Mouse (Mus musculus): ENCODE data around the gene Zfp687.

Zfp687 gene

DNA sequence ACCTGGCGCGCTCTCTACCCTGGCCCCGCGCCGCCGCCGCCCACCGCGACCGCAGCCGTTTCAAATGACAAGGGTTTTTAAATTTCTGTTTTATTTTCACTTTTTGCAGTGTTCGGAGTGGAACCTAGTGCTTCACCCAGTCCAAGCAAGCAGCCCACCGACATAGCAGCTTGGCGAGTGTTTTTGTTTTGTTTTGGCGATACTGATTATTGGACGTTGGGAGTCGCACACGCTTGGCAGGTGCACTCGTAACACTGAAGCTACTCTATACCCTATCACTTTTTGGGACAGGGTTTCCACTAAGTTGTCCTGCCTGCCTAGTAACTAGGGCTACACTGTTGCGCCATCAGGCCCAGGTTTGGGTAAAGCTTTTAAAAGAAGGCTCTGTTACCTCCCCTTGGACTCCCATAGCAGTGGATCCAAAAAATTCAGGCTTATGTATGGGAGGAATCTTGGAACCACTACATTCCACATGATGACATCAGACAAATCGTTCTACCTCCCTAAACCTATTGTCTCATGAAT lies 1.3 kb upstream of the Zfp687 start:
- DNase-seq (ENCODE audit: low read depth): no peak

DNA sequence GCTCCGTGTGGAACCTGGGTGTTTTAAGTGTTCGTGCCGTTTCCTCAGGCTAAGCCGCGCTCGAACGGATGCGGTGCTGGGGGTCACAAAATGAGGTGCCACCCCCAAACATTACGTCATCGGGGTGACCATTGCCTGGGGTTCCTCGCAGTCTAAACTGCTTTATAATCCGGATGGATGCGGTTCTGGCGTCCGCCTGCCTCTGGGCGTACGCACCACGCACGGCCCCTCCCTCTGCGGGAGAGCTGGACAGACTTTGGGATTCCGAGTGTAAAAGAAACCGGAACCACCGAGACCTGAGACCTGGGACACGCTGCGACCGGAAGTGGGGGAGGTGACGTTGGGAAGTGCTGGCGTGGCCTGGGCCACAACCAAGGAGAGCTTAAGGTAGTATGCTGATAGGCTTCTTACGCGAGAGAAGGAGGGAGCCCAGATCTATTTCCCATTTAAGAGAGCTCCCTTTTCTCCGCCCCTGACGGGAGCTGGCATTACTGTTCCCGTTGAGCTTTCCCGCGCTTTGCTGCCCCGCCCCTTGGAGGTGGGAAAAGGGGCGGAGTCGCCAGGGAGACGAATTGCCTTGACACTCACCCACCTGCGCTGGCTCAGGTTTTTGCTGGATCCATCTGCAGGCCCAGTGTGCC lies 763 bp upstream of the Zfp687 start:
- peak; percentile 97 for DNase-seq (ENCODE audit: low read depth)

DNA sequence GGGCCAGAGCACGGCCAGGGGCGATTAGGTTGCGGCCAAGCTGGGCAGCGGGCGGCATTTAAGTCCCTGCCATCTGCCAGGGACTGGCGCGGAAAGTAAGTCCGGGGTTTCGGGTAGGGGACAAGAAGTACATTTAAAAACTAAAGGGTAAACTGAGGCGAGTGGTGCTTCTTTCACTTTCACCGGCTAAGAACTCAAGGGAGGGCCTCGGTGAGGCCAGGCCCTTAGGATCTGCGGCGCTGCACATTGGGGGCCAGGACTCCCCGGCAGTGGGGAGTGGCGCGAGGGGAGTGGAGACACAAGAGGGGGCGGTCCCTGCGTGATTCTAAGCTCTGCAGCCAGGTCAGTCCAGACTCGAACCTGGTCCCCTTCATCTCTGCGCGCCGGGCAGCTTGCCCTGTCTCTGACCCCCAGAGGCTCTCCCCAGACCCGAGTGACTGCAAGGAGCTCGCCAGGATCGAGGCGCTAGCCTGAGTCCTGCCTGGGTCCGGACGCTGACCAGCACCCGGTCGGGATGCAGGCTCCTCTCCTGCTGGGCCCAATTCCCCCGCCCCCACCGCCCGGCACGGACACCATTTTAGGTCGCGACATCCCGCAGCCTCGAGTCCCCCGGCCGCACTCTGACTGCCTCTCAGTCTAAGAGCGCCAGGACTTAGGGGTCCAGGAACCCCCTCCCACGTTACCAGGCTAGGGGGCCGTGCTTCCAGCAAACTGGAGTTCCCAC lies 658 bp downstream of the Zfp687 start:
- no peak for DNase-seq (ENCODE audit: low read depth)

DNA sequence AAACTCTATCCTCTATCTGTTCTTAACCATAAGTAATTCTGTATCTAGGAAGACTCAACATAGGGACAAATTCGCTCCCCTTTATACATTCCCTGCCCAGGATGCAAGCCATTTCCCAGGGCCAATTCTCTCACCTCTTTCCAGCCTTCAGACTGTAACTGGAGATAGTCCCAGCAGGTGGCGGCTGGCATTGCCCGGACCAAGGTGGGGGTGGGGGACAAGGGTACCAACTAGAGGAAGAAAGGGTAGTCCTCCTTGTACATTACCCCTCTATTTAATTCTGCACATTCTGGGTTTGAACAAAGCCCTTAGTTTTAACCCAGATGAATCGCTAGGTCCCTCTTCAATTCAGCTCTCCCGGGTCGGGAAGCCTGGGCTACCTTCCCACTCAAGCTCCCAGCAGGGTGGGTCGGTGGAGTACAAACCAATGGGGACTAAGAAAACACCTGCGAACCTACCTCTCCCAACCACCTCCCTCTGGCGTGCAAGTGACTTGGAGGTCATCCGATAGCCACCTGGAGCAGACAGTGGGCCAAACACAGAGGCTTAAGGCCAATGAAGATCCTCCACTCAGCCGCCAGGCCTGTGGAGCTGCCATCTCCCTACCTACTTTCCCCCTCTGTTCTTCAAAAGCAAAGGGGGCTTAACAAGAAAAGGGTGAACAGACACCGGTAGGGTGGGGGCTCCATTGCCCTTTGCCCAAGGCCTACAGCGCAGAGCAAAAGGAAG lies 1.4 kb downstream of the Zfp687 start:
- peak; percentile 40 for DNase-seq (ENCODE audit: low read depth)

DNA sequence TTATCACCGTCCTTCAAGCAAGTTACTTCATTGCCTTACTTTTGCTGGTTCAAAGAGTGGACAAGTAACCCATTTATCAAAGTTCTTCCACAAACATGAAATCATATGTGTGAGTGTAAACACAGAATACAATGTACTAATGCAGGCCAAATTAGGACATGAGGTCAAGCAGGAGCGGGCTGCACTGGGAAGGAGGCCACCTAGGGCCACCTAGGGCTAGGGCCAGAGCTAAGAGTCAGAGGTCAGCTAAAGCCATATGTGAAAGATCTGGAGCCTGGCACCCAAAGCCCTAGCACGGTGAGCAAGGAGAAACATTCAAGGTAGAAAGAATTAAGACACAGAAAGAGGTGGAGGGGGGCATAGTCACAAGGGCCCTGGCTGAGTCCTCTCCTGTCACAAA lies 2.3 kb downstream of the Zfp687 start:
- no peak for DNase-seq (ENCODE audit: low read depth)

DNA sequence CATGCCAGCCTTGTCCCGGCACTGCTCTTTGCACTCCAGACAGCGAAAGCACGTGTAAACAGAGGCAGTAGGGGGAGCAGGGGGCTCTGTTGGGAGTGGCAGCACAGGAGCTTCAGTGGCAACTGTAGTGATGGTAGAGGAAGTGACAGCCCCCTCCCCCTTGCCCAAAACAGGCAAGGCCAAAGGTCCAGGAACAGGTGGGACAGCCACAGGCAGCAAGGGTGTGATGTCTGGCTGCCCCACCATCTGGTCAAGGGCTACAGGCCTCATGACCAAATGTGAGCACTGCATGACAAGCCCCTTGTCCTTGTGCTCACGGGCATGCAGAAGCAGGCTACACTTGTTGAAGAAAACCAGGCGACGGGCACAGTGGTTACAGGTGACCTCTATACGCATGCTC lies 4.9 kb downstream of the Zfp687 start:
- no peak for DNase-seq (ENCODE audit: low read depth)

DNA sequence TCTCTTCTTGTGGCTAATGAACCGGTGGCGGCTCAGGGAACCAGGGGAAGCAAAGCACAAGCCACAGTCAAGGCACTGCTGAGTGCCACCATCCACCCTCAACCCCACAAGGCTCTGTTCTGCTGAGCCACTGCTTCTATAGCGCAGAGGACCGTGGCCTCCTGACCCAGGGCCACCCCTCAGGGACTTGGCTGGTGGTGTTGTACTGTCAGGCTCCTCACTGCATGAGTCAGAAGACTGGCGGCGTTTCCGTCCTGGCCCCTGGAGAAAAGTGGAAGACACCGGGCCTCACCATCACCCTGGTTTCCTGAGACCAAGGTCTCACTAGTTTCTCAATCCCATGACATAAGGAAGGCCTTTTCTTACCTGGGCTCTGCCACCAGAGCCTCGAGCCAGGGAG lies 7.5 kb downstream of the Zfp687 start:
- no peak for DNase-seq (ENCODE audit: low read depth)

DNA sequence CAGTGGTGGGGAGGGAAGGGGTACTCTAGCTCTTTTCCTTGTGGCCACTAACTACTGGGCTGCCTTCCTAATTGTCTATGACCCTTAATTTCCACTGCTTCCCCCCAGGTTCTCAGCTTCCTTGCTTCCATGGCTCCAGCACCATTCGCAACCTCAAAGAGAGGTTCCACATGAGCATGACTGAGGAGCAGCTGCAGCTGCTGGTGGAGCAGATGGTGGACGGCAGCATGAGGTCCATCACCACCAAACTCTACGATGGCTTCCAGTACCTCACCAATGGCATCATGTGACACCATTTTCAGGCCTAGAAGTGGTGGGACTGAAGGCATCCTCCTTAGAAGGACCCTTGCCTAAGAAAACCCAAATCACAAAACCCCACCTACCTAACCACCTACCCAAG lies 9.6 kb downstream of the Zfp687 start:
- no peak for DNase-seq (ENCODE audit: low read depth)

DNA sequence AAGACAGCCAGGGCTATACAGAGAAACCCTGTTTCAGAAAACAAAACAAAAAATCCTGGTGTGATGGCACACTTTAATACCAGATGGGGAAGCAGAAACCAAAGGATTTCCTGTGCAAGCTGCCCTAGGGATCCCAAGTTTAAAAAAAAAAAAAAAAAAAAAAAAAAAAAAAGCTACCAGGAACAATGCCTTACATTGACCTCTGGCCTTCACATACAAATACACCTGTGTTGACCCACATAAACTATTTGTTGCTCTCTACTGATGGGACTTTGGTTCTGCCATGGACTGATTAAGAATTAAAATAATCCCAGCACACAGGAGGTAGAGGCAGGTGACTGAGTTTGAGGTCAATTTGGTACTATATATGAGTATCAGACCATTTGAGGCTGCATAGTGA lies 12.0 kb downstream of the Zfp687 start:
- no peak for DNase-seq (ENCODE audit: low read depth)

DNA sequence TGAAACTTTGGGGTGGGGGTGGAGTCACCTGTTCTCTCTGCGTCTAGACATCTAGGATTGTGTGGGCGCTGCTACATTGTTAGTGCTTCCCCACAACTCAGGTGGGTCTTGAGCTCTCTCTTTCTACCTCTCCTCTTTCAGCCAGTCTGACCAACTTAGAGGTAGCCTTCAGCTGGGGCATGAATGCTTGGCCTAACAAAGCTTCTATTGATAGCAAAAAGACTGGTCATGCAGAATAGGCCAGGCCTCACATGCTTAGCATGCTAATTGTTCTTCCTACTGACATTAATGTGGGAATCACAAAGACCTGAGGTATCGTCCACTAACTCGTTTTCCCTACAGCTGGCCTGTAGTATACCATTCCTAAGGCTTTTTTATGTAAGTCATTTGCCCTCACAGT lies 12.7 kb downstream of the Zfp687 start:
- no peak for DNase-seq (ENCODE audit: low read depth)

DNA sequence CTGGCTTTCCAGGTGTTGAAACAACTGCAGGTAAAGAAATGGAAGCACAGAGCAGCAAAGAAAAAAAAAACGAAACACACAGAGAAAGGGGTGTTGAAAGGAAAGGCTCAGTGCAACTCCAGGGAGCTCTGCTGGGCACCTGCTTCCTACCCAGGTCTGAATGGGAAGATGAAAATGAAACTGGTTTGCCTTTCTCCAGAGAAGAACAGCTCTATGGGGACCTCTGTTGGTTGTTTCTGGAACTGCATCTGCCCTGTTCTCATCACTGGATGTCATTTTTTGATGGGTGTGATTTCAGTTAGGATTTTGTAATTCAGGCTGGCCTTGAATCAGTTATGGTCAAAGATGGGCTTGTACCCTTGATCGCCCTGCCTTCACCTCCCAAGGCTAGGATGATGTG lies 18.3 kb downstream of the Zfp687 start:
- peak; percentile 92 for DNase-seq (ENCODE audit: low read depth)

DNA sequence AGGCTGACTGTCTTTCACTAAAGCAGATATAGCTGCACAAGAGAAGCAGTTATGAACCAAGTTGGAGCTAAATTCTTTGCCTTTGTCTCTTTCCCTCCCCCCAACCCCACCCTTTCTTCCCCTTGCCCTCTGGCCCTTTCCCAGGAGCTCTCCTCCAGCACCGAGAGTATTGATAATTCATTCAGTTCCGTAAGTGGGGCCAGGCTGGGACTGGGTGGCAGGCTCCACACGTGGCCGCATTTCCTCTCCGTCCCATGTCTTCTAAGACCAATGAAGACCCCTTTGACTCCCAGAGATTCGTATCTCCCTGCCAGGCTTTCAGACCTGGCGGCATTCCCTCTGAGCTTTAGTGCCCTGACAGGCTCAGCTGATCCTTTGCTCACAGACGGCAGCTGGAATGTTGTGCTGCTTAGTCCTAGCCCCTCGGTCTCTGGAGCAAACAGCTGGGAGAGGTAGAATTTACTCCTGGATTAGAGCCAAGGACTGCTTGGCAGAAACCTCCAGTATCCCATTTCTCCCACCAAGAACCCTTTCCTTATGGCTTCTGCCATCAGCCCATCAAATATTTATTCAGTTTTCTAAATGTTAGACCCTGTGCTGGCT lies 26.0 kb downstream of the Zfp687 start:
- DNase-seq (ENCODE audit: low read depth): no peak

DNA sequence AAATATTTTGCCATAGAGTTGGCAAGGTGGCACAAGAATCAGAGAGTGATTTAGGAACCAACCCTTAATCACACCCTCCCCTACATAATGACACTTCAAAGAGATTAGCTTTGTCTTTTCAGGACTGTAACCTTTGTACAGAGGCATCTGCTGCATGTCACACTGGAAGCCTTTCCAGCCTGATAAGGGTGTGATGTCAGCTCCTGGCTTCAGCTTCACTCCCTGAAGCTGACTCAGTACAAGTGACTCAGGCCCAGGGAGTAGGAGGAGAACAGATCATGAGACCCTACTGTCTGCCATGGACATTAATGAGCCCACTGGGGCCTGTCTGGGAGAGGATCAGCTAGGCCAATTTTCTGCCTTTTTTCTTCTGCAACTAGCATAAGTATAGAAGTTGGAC lies 27.7 kb downstream of the Zfp687 start:
- no peak for DNase-seq (ENCODE audit: low read depth)

DNA sequence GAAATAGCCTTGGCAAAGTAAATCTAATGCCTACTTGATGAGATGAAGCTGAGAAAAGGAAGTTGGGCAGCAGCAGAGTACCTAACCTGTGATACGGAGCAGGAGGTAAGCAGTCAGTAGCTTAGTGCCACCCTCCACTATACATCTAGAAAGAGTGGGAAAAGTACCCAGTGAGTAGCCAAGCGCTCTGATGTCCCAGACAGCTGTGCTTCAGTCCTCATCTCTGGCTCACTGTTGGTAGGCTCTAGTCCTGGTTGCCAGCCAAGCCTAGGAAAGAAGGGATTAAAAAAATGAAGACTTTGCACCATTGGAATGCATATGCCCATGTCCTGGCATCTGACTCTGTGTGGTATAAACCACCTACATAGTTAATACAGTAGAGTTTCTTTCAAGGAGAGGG lies 29.7 kb downstream of the Zfp687 start:
- no peak for DNase-seq (ENCODE audit: low read depth)

DNA sequence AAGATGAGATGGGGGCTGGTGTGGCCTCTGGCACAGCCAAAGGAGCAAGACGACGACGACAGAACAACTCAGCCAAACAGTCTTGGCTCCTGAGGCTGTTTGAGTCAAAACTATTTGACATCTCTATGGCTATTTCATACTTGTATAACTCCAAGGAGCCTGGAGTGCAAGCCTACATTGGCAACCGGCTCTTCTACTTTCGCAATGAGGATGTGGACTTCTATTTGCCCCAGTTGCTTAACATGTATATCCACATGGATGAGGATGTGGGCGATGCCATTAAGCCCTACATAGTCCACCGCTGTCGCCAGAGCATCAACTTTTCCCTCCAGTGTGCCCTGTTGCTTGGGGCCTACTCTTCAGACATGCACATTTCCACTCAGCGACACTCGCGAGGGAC lies 30.9 kb downstream of the Zfp687 start:
- no peak for DNase-seq (ENCODE audit: low read depth)

DNA sequence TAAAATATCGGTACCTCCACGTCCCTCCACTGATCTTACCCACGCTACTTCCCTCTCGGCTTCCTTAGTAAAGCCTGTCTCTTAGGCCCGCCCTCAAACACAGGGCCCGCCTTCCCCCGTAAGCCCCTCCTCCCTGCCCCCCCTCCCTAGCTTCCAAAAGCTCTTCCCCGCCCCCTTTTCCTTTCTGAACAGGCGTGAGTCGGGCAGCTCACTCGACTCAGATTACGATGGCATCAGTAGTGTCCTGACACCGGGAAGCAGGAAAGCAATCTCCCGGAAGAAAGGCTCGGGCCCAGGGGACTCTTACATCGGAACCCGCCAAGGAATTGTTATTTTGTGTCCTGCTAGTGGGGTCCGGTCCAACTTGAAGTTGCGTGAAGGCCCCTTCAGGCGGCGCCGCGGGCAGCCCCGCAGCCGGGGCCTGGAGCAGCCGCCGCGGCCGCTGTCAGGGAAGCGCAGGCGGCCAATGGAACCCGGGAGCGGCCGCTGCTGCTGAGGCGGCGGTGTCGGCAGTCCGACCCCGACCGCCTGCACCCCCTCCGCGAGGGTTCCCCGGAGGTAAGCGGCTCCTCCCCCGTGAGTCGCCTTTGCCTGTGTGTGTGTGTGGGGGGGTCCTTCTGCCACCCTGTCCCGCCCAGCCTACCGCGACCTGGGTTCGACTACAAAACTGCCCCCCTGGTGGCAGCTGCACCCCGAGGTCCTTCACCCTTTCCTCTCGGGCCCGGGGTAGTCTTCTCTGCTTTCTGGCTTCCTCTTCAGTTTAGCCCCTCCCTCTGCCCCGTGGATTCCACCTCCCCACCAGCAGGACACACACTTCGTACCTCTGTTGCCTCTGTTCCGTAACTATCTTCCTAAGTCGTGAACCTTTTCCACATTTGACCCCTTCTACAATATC lies 40.5 kb downstream of the Zfp687 start, which contains the start of gene Pi4kb:
Gene Pi4kb (plus strand): TSS at position 204 of the 895 bp plus-strand sequence.
- DNase-seq (ENCODE audit: low read depth): peak; percentile 97

DNA sequence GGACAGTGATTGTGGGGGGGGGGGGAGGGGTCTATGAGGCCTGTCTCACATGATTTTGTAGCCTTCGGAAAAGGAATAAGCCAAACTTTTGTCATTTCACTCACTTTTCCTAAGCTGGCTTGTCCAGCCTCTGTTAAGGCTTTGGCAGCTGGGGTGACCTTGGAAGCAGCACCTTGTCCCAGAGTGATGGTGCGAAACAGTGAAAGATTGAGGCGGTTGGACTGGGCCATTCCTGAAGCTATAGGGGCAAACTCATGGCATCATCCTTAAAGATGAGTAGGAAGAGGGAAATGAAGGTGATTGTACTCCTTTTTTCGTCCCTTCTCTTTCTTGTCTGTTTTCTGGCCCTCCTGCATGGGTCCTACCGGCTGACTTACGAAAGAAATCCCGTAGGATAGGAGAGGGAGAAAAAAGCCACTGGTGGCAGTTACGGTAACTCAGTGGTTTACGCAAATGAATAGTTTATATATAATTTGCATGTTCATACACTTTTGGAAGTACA lies 41.2 kb downstream of the Zfp687 start:
- no peak for DNase-seq (ENCODE audit: low read depth)

DNA sequence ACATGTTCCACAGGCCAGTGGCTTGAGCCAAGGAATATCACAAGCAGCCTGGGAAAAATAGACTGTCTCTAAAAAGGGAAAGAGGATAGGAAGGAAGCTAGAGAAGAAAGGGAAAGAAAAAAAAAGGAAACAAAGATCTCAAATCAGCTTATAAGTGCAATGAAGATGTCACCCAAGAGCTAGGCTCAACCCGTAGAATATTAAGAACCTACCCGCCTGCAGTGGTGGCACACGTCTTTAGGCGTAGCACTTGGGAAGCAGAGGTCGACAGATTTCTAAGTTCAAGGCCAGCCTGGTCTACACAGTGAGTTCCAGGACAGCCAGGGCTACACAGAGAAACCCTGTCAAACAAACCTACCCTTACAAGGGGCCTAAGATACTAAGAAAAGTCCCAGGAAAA lies 41.6 kb downstream of the Zfp687 start:
- DNase-seq (ENCODE audit: low read depth): no peak

DNA sequence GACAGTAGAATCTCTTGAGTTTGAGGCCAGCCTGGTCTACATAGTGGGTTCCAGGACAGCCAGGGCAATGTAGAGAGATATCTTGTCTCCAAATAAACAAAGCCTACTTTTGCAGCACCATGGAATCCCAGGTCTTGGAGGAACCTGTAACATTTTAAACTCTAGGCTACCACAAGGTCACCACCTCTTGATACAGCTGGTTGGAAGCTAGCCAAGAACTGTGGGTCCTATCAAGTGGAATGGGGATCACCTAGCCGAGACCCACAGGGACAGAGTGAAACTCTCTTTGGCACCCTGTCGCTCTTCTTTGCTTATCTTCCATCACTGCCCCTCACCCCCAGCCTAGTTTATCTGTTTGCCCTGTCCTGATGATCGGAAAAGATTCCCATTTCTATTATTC lies 42.7 kb downstream of the Zfp687 start:
- no peak for DNase-seq (ENCODE audit: low read depth)

DNA sequence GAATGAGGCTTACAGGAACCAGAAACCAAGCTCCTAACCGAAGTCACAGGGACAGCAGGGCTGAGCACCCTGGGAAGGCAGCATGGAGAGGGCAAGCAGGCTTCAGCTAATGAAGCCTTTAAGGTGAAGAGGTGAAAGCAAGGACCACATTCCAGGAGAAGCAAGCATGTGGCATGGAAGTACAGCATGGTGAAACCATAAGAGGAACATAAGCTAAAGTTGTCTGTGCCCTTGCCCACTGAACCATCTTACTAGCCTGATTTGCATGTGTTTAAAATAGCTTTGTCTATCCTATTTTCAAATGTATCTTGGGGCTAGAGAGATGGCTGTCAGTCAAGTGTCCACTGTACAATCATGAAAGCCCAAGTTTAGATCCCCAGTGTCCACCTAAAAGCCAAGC lies 49.4 kb downstream of the Zfp687 start:
- no peak for DNase-seq (ENCODE audit: low read depth)

DNA sequence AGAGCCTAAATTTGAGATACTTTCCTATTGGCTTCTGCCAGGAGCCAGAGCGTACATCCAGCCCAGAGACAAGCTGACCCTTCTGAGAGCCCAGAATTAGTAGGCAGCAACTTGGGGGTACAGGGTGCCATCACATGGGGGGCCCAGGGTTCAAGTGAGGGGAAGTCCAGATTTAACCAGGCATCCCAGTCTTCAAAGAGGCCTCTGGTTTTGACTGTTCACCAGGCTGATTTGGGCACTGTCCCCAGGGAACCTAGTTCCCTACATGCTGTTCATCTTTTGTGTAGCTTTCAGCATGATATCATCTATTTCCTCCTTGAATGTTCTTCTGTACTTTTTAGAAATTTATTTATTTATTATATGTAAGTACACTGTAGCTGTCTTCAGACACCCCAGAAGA lies 50.3 kb downstream of the Zfp687 start:
- no peak for DNase-seq (ENCODE audit: low read depth)
